Mouse (Mus musculus): ENCODE measurements around the gene Fgfr2. TPM values are rescaled to one million over a fixed set of nuclear protein-coding genes. Genes with fewer than 3 reads are reported as not detected.

The Fgfr2 gene
- total RNA-seq, 1 experiment: 37.5 TPM

DNA sequence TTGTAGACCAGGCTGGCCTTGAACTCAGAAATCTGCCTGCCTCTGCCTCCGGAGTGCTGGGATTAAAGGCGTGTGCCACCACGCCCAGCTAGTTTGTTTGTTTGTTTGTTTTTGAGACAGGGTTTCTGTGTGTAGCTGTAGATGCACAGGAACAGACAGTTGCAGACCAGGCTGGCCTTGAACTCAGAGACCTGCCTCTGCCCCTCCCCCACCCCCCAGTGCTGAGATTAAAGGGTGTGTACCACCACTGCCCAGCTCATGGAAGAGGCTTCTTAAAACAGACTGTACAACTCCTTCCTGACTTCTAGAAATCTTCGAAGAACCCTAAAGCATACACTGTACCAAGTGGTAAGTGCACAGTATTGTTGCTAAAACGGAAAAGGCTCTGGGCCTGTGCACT lies 2577.7 kb downstream of the Fgfr2 start:
- peaks cover 19% of the 10 kb centered on the region for H3K36me3 ChIP-seq (ENCODE audit: control insufficient read depth, insufficient read depth, low read length, poor library complexity, severe bottlenecking)
- DNase-seq (ENCODE audit: low read depth, low spot score): no peak
- H3K4me3 ChIP-seq (ENCODE audit: insufficient read depth in 1 of 2, low read depth in 1 of 2, low read length in 2 of 2, poor library complexity in 1 of 2, severe bottlenecking in 1 of 2): peak overlapping the region in 1 of 2 experiments; percentile 86; a peak in 3 of 4 replicates
- H3K4me1 ChIP-seq (ENCODE audit: control insufficient read depth in 2 of 2, insufficient read depth in 2 of 2, low read length in 2 of 2, poor library complexity in 1 of 2): peaks cover 2 to 10% of the 10 kb centered on the region in 2 experiments; a peak in 1 of 4 replicates
- no peak overlapping the region for H3K9ac ChIP-seq (ENCODE audit: insufficient read depth, low read depth, low read length, poor library complexity, severe bottlenecking)
- in situ Hi-C loops (cut with MboI; ENCODE audit: low sequenced_read_pairs in 2 of 2, unreplicated experiment in 2 of 2): no loop called here
- H3K27ac ChIP-seq (ENCODE audit: insufficient read depth, low read depth, low read length, poor library complexity, severe bottlenecking): no peak overlapping the region
- TF ChIP-seq MAFK (IDR thresholded peaks at IDR 0.05; ENCODE audit: insufficient read depth, low read depth, low read length) (no peak), ZC3H11A (IDR thresholded peaks at IDR 0.05; ENCODE audit: borderline replicate concordance, low read depth, low read length) (no peak), CHD2 (IDR thresholded peaks at IDR 0.05; ENCODE audit: low read depth, low read length) (no peak), ZNF384 (IDR thresholded peaks at IDR 0.05; ENCODE audit: low read depth, low read length) (no peak), HCFC1 (IDR thresholded peaks at IDR 0.05; ENCODE audit: borderline replicate concordance, insufficient read depth, low read length) (no peak)
- no peaks in the 10 kb centered on the region for H3K9me3 ChIP-seq (ENCODE audit: control insufficient read depth, insufficient read depth, low read depth, low read length)

DNA sequence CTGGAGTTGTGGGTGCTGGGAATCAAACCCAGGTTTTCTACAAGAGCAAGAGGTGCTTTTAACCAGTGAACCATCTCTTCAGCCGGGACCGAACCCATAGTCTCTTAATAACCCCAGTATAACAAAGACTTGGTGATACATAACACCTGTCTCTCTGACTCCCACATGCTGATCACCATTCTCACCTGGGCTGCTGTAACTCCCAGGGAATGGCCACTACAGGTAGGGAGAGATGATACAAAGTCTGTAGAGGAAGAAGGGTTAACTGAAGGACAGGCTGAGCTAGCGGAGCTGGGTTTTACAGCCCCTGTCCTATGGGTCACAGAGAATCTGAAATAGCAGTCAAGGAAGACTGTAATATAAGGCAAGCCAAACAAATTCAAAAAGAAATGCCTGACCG lies 2580.0 kb downstream of the Fgfr2 start:
- H3K9me3 ChIP-seq (ENCODE audit: control insufficient read depth, insufficient read depth, low read depth, low read length): no peaks in the 10 kb centered on the region
- peaks cover 2 to 10% of the 10 kb centered on the region in 2 experiments; a peak in 1 of 4 replicates for H3K4me1 ChIP-seq (ENCODE audit: control insufficient read depth in 2 of 2, insufficient read depth in 2 of 2, low read length in 2 of 2, poor library complexity in 1 of 2)
- H3K36me3 ChIP-seq (ENCODE audit: control insufficient read depth, insufficient read depth, low read length, poor library complexity, severe bottlenecking): peaks cover 28% of the 10 kb centered on the region
- TF ChIP-seq ZNF384 (IDR thresholded peaks at IDR 0.05; ENCODE audit: low read depth, low read length) (no peak), MAFK (IDR thresholded peaks at IDR 0.05; ENCODE audit: insufficient read depth, low read depth, low read length) (no peak), ZC3H11A (IDR thresholded peaks at IDR 0.05; ENCODE audit: borderline replicate concordance, low read depth, low read length) (no peak), HCFC1 (IDR thresholded peaks at IDR 0.05; ENCODE audit: borderline replicate concordance, insufficient read depth, low read length) (no peak), CHD2 (IDR thresholded peaks at IDR 0.05; ENCODE audit: low read depth, low read length) (no peak)
- DNase-seq (ENCODE audit: low read depth, low spot score): no peak
- H3K9ac ChIP-seq (ENCODE audit: insufficient read depth, low read depth, low read length, poor library complexity, severe bottlenecking): no peak overlapping the region
- H3K27ac ChIP-seq (ENCODE audit: insufficient read depth, low read depth, low read length, poor library complexity, severe bottlenecking): no peak overlapping the region
- in situ Hi-C loops (cut with MboI; ENCODE audit: low sequenced_read_pairs in 2 of 2, unreplicated experiment in 2 of 2): no loop called here
- H3K4me3 ChIP-seq (ENCODE audit: insufficient read depth in 1 of 2, low read depth in 1 of 2, low read length in 2 of 2, poor library complexity in 1 of 2, severe bottlenecking in 1 of 2): no peak overlapping the region

DNA sequence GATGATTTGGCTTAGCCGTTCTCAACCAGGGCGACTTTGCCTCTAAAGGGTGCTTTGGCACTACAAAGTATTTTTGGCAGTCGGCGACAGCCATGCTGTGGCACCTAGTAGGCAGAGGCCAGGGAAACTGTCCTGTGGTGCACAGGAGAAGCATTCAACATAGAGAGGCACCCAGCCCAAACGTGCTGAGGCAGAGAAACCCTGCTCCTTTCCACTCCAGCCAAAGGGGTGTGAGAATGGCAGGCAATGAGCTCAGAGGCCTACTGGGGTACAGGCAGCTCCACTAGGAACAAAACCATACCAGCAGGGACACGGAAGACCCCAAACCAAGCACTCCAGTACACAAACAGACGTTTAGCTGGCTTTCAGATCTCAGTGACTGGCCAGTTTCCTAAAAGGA lies 2583.0 kb downstream of the Fgfr2 start:
- no peak for DNase-seq (ENCODE audit: low read depth, low spot score)
- Histone ChIP-seq H3K9ac (ENCODE audit: insufficient read depth, low read depth, low read length, poor library complexity, severe bottlenecking) (no peak overlapping the region; the same call in 1 of the 2 replicates), H3K4me3 (ENCODE audit: insufficient read depth in 1 of 2, low read depth in 1 of 2, low read length in 2 of 2, poor library complexity in 1 of 2, severe bottlenecking in 1 of 2) (no peak overlapping the region), H3K27ac (ENCODE audit: insufficient read depth, low read depth, low read length, poor library complexity, severe bottlenecking) (no peak overlapping the region), H3K9me3 (ENCODE audit: control insufficient read depth, insufficient read depth, low read depth, low read length) (no peaks in the 10 kb centered on the region), H3K4me1 (ENCODE audit: control insufficient read depth in 2 of 2, insufficient read depth in 2 of 2, low read length in 2 of 2, poor library complexity in 1 of 2) (peaks cover 2% of the 10 kb centered on the region in 2 experiments; a peak in 1 of 4 replicates), H3K36me3 (ENCODE audit: control insufficient read depth, insufficient read depth, low read length, poor library complexity, severe bottlenecking) (peaks cover 40% of the 10 kb centered on the region)
- in situ Hi-C loops (cut with MboI; ENCODE audit: low sequenced_read_pairs in 2 of 2, unreplicated experiment in 2 of 2): no loop called here
- TF ChIP-seq ZC3H11A (IDR thresholded peaks at IDR 0.05; ENCODE audit: borderline replicate concordance, low read depth, low read length) (no peak), CHD2 (IDR thresholded peaks at IDR 0.05; ENCODE audit: low read depth, low read length) (no peak), ZNF384 (IDR thresholded peaks at IDR 0.05; ENCODE audit: low read depth, low read length) (no peak), HCFC1 (IDR thresholded peaks at IDR 0.05; ENCODE audit: borderline replicate concordance, insufficient read depth, low read length) (no peak), MAFK (IDR thresholded peaks at IDR 0.05; ENCODE audit: insufficient read depth, low read depth, low read length) (no peak)

DNA sequence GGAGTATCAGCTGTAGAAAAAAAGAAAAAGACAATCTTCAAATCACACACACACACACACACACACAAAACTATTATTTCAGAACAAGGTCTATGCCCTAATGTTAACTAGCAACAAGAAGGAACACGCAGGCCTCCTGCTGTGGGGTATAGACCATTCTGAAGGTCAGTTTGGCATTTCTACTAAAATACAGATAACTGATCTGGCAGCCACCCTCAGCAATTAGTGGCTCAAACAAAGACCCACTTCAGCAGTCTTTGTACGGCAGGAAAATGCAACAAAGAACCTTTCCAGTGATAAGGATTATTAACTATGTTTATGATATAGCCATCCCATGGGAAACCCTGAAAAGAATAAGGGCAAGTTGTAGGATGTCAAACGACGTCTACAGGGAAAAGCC lies 2586.1 kb downstream of the Fgfr2 start:
- TF ChIP-seq HCFC1 (IDR thresholded peaks at IDR 0.05; ENCODE audit: borderline replicate concordance, insufficient read depth, low read length): no peak
- no peak for TF ChIP-seq ZC3H11A (IDR thresholded peaks at IDR 0.05; ENCODE audit: borderline replicate concordance, low read depth, low read length)
- TF ChIP-seq CHD2 (IDR thresholded peaks at IDR 0.05; ENCODE audit: low read depth, low read length): no peak
- TF ChIP-seq ZNF384 (IDR thresholded peaks at IDR 0.05; ENCODE audit: low read depth, low read length): no peak
- no peak for TF ChIP-seq MAFK (IDR thresholded peaks at IDR 0.05; ENCODE audit: insufficient read depth, low read depth, low read length)
- in situ Hi-C loops (cut with MboI; ENCODE audit: low sequenced_read_pairs in 2 of 2, unreplicated experiment in 2 of 2): no loop called here
- no peak for DNase-seq (ENCODE audit: low read depth, low spot score)
- Histone ChIP-seq H3K36me3 (ENCODE audit: control insufficient read depth, insufficient read depth, low read length, poor library complexity, severe bottlenecking) (peaks cover 36% of the 10 kb centered on the region), H3K9ac (ENCODE audit: insufficient read depth, low read depth, low read length, poor library complexity, severe bottlenecking) (no peak overlapping the region), H3K4me1 (ENCODE audit: control insufficient read depth in 2 of 2, insufficient read depth in 2 of 2, low read length in 2 of 2, poor library complexity in 1 of 2) (peaks cover 2% of the 10 kb centered on the region in 2 experiments; a peak in 2 of 4 replicates), H3K9me3 (ENCODE audit: control insufficient read depth, insufficient read depth, low read depth, low read length) (no peaks in the 10 kb centered on the region), H3K4me3 (ENCODE audit: insufficient read depth in 1 of 2, low read depth in 1 of 2, low read length in 2 of 2, poor library complexity in 1 of 2, severe bottlenecking in 1 of 2) (no peak overlapping the region), H3K27ac (ENCODE audit: insufficient read depth, low read depth, low read length, poor library complexity, severe bottlenecking) (no peak overlapping the region)
